Mouse (Mus musculus): ENCODE measurements at regions not wholly inside any gene's neighbourhood (a gene's known extent, or its start where the extent isn't known, plus 50 kb on each side); places are given as distances from the start of the nearest gene placed in this dataset.

- 100% methylated on average over 1 of the region's 1 CpGs for WGBS
- Histone ChIP-seq H3K4me3 (replicated peaks; ENCODE audit: low read length) (no peak overlapping the region), H3K9ac (no peak overlapping the region)
Observed at GRCm38 (mm10) chr15:56837292-56837691, 640.1 kb downstream of the Slc22a22 start.

GRCm38 (mm10) chr15:56834621-56835020 is 642.8 kb downstream of the Slc22a22 start:
- Histone ChIP-seq H3K4me1 (replicated peaks; ENCODE audit: control insufficient read depth, insufficient read depth, low read length) (no peaks in the 10 kb centered on the region), H3K27ac (no peak overlapping the region), H3K4me2 (replicated peaks) (no peak overlapping the region), H3K36me3 (replicated peaks; ENCODE audit: control insufficient read depth, insufficient read depth) (no peaks in the 10 kb centered on the region), H3K9ac (no peak overlapping the region), H3K9me3 (ENCODE audit: control insufficient read depth, low read length) (no peaks in the 10 kb centered on the region), H3K27me3 (ENCODE audit: control insufficient read depth, insufficient read depth, low read length) (no peaks in the 10 kb centered on the region), H3K4me3 (replicated peaks; ENCODE audit: low read length) (no peak overlapping the region)
- 90% methylated on average over 2 of the region's 2 CpGs for WGBS
- DNase-seq (ENCODE audit: low spot score) (no peak), ATAC-seq (ENCODE audit: low FRiP score) (no peak)

More at GRCm38 (mm10) chr15:56837292-56837691, 640.1 kb downstream of the Slc22a22 start:
- Histone ChIP-seq H3K4me2 (replicated peaks) (no peak overlapping the region), H3K27ac (no peak overlapping the region), H3K36me3 (replicated peaks; ENCODE audit: control insufficient read depth, insufficient read depth) (no peaks in the 10 kb centered on the region), H3K27me3 (ENCODE audit: control insufficient read depth, insufficient read depth, low read length) (no peaks in the 10 kb centered on the region), H3K9me3 (ENCODE audit: control insufficient read depth, low read length) (no peaks in the 10 kb centered on the region), H3K4me1 (replicated peaks; ENCODE audit: control insufficient read depth, insufficient read depth, low read length) (no peaks in the 10 kb centered on the region)
- ATAC-seq (ENCODE audit: low FRiP score) = no peak
- no peak for DNase-seq (ENCODE audit: low spot score)

- ATAC-seq (ENCODE audit: low FRiP score) (no peak), DNase-seq (ENCODE audit: low spot score) (no peak)
- H3K4me2 ChIP-seq (replicated peaks) = no peak overlapping the region
- no peak overlapping the region for H3K27ac ChIP-seq
- WGBS = 95% methylated on average over 7 of the region's 7 CpGs
- no peaks in the 10 kb centered on the region for H3K4me1 ChIP-seq (replicated peaks; ENCODE audit: control insufficient read depth, insufficient read depth, low read length)
- H3K9me3 ChIP-seq (ENCODE audit: control insufficient read depth, low read length) = no peaks in the 10 kb centered on the region
- H3K27me3 ChIP-seq (ENCODE audit: control insufficient read depth, insufficient read depth, low read length) = no peaks in the 10 kb centered on the region
- no peak overlapping the region for H3K9ac ChIP-seq
- H3K4me3 ChIP-seq (replicated peaks; ENCODE audit: low read length) = no peak overlapping the region
- H3K36me3 ChIP-seq (replicated peaks; ENCODE audit: control insufficient read depth, insufficient read depth) = no peaks in the 10 kb centered on the region
Observed at GRCm38 (mm10) chr15:56832666-56833065, 644.8 kb downstream of the Slc22a22 start.

GRCm38 (mm10) chr15:56820977-56821579 is 656.3 kb downstream of the Slc22a22 start:
- Histone ChIP-seq H3K4me2 (replicated peaks) (no peak overlapping the region), H3K9me3 (ENCODE audit: control insufficient read depth, low read length) (no peaks in the 10 kb centered on the region), H3K27ac (no peak overlapping the region), H3K4me1 (replicated peaks; ENCODE audit: control insufficient read depth, insufficient read depth, low read length) (no peaks in the 10 kb centered on the region), H3K9ac (no peak overlapping the region), H3K36me3 (replicated peaks; ENCODE audit: control insufficient read depth, insufficient read depth) (no peaks in the 10 kb centered on the region), H3K27me3 (ENCODE audit: control insufficient read depth, insufficient read depth, low read length) (no peaks in the 10 kb centered on the region), H3K4me3 (replicated peaks; ENCODE audit: low read length) (no peak overlapping the region)
- 76% methylated on average over 8 of the region's 8 CpGs for WGBS
- no peak for ATAC-seq (ENCODE audit: low FRiP score)
- no peak for DNase-seq (ENCODE audit: low spot score)

- Histone ChIP-seq H3K4me1 (replicated peaks; ENCODE audit: control insufficient read depth, insufficient read depth, low read length) (no peaks in the 10 kb centered on the region), H3K4me3 (replicated peaks; ENCODE audit: low read length) (no peak overlapping the region), H3K9me3 (ENCODE audit: control insufficient read depth, low read length) (no peaks in the 10 kb centered on the region), H3K27me3 (ENCODE audit: control insufficient read depth, insufficient read depth, low read length) (no peaks in the 10 kb centered on the region), H3K36me3 (replicated peaks; ENCODE audit: control insufficient read depth, insufficient read depth) (no peaks in the 10 kb centered on the region), H3K9ac (no peak overlapping the region), H3K4me2 (replicated peaks) (no peak overlapping the region), H3K27ac (no peak overlapping the region)
- WGBS = 85% methylated on average over 4 of the region's 4 CpGs
- DNase-seq (ENCODE audit: low spot score) = no peak
- ATAC-seq (ENCODE audit: low FRiP score) = no peak
Observed at GRCm38 (mm10) chr15:56820256-56820976, 657.0 kb downstream of the Slc22a22 start.

GRCm38 (mm10) chr15:56818158-56818690 is 659.2 kb downstream of the Slc22a22 start:
- Histone ChIP-seq H3K4me2 (replicated peaks) (no peak overlapping the region), H3K9me3 (ENCODE audit: control insufficient read depth, low read length) (no peaks in the 10 kb centered on the region), H3K4me3 (replicated peaks; ENCODE audit: low read length) (no peak overlapping the region), H3K9ac (no peak overlapping the region), H3K36me3 (replicated peaks; ENCODE audit: control insufficient read depth, insufficient read depth) (no peaks in the 10 kb centered on the region), H3K4me1 (replicated peaks; ENCODE audit: control insufficient read depth, insufficient read depth, low read length) (no peaks in the 10 kb centered on the region), H3K27ac (no peak overlapping the region), H3K27me3 (ENCODE audit: control insufficient read depth, insufficient read depth, low read length) (no peaks in the 10 kb centered on the region)
- ATAC-seq (ENCODE audit: low FRiP score) = no peak
- 51% methylated on average over 4 of the region's 4 CpGs for WGBS
- DNase-seq (ENCODE audit: low spot score) = no peak

- peak; percentile 87 for ATAC-seq (ENCODE audit: low FRiP score)
- no peak overlapping the region for H3K9ac ChIP-seq
- no peaks in the 10 kb centered on the region for H3K27me3 ChIP-seq (ENCODE audit: control insufficient read depth, insufficient read depth, low read length)
- no peaks in the 10 kb centered on the region for H3K36me3 ChIP-seq (replicated peaks; ENCODE audit: control insufficient read depth, insufficient read depth)
- no peak overlapping the region for H3K4me2 ChIP-seq (replicated peaks)
- 49% methylated on average over 5 of the region's 5 CpGs for WGBS
- H3K4me1 ChIP-seq (replicated peaks; ENCODE audit: control insufficient read depth, insufficient read depth, low read length) = no peaks in the 10 kb centered on the region
- no peak overlapping the region for H3K4me3 ChIP-seq (replicated peaks; ENCODE audit: low read length)
- H3K27ac ChIP-seq = no peak overlapping the region
- DNase-seq (ENCODE audit: low spot score) = peak; percentile 43
- no peaks in the 10 kb centered on the region for H3K9me3 ChIP-seq (ENCODE audit: control insufficient read depth, low read length)
Observed at GRCm38 (mm10) chr15:56817204-56818157, 659.9 kb downstream of the Slc22a22 start.

GRCm38 (mm10) chr15:56813876-56814275 is 663.5 kb downstream of the Slc22a22 start:
- H3K27me3 ChIP-seq (ENCODE audit: control insufficient read depth, insufficient read depth, low read length) = no peaks in the 10 kb centered on the region
- no peak overlapping the region for H3K9ac ChIP-seq
- no peaks in the 10 kb centered on the region for H3K9me3 ChIP-seq (ENCODE audit: control insufficient read depth, low read length)
- H3K36me3 ChIP-seq (replicated peaks; ENCODE audit: control insufficient read depth, insufficient read depth) = no peaks in the 10 kb centered on the region
- WGBS = 53% methylated on average over 5 of the region's 5 CpGs
- H3K4me2 ChIP-seq (replicated peaks) = no peak overlapping the region
- no peaks in the 10 kb centered on the region for H3K4me1 ChIP-seq (replicated peaks; ENCODE audit: control insufficient read depth, insufficient read depth, low read length)
- ATAC-seq (ENCODE audit: low FRiP score) = no peak
- no peak overlapping the region for H3K27ac ChIP-seq
- no peak for DNase-seq (ENCODE audit: low spot score)
- H3K4me3 ChIP-seq (replicated peaks; ENCODE audit: low read length) = no peak overlapping the region

GRCm38 (mm10) chr15:56810151-56810550 is 667.3 kb downstream of the Slc22a22 start:
- 37% methylated on average over 13 of the region's 13 CpGs for WGBS
- ATAC-seq (ENCODE audit: low FRiP score) (no peak), DNase-seq (ENCODE audit: low spot score) (no peak)
- no peaks in the 10 kb centered on the region for H3K4me1 ChIP-seq (replicated peaks; ENCODE audit: control insufficient read depth, insufficient read depth, low read length)
- no peaks in the 10 kb centered on the region for H3K9me3 ChIP-seq (ENCODE audit: control insufficient read depth, low read length)
- H3K27me3 ChIP-seq (ENCODE audit: control insufficient read depth, insufficient read depth, low read length) = no peaks in the 10 kb centered on the region
- peak overlapping the region; percentile 9; the same call in 1 of the 2 replicates for H3K4me3 ChIP-seq (replicated peaks; ENCODE audit: low read length)
- H3K9ac ChIP-seq = no peak overlapping the region
- peak overlapping the region; percentile 34 for H3K4me2 ChIP-seq (replicated peaks)
- H3K36me3 ChIP-seq (replicated peaks; ENCODE audit: control insufficient read depth, insufficient read depth) = no peaks in the 10 kb centered on the region
- H3K27ac ChIP-seq = no peak overlapping the region

Measured in hindbrain, embryonic 14.5 days (tissue).